Mouse (Mus musculus) CH12.LX (cell line): ENCODE measurements around the gene Ap1m2. TPM values are rescaled to one million over a fixed set of nuclear protein-coding genes. Genes with fewer than 3 reads are reported as not detected.
A peak's percentile ranks its signal among the peaks of the same experiment; 100 is the strongest.

Experiments used
- DNase-seq: peaks from one replicate; pipeline ENCODE4 v3.0.0-alpha.2; 2013; ENCODE audit errors: extremely low read depth
- H3K27ac ChIP-seq: 2 replicates; pipeline ENCODE4 v1.5.1; 2012; ENCODE audit warnings: low read depth, mild to moderate bottlenecking, control low read depth, moderate library complexity; ENCODE audit not compliant: insufficient read depth
- H3K27me3 ChIP-seq: replicated peaks from 2 replicates; pipeline ENCODE3; 2012; ENCODE audit warnings: inconsistent platforms
- H3K36me3 ChIP-seq, 2 experiments: replicated peaks in 1 of 2; 2 replicates each; pipeline versions ENCODE3 to v1.6.1; 2012; ENCODE audit warnings: inconsistent platforms in 1 of 2, low read length in 1 of 2, mild to moderate bottlenecking in 1 of 2, mixed read lengths in 1 of 2, moderate library complexity in 1 of 2; ENCODE audit not compliant: control insufficient read depth in 1 of 2, insufficient read depth in 1 of 2
- H3K4me1 ChIP-seq, 2 experiments: 2 replicates each; pipeline ENCODE4 v1.6.1; 2012; ENCODE audit warnings: inconsistent platforms in 1 of 2, moderate library complexity in 1 of 2; ENCODE audit not compliant: insufficient read depth in 2 of 2, control insufficient read depth in 1 of 2
- H3K4me2 ChIP-seq: 2 replicates; pipeline ENCODE4 v1.6.1; 2012; ENCODE audit warnings: low read depth, mild to moderate bottlenecking, control low read depth; ENCODE audit not compliant: poor library complexity, insufficient read depth, severe bottlenecking
- H3K4me3 ChIP-seq, 3 experiments: fragments of 150-350 bp in 1 of 3; sonication (generic) in 1 of 3; replicated peaks in 1 of 3; 2 replicates each; pipeline versions ENCODE3 to v1.5.1; 2011 to 2012; ENCODE audit warnings: low read depth in 2 of 3, low read length in 2 of 3, mild to moderate bottlenecking in 2 of 3, moderate library complexity in 2 of 3, control low read depth in 1 of 3, improper control_type of control experiment in 1 of 3, inconsistent platforms in 1 of 3, mixed read lengths in 1 of 3; ENCODE audit not compliant: poor library complexity in 1 of 3
- H3K79me2 ChIP-seq: replicated peaks from 2 replicates; pipeline ENCODE4 v1.6.1; 2012; ENCODE audit warnings: mild to moderate bottlenecking, moderate library complexity; ENCODE audit not compliant: control insufficient read depth, poor library complexity, insufficient read depth, severe bottlenecking; ENCODE audit errors: extremely low read depth
- H3K9ac ChIP-seq: 2 replicates; pipeline ENCODE4 v1.6.1; 2012; ENCODE audit warnings: low read depth, mild to moderate bottlenecking, control low read depth, moderate library complexity; ENCODE audit not compliant: insufficient read depth
- H3K9me3 ChIP-seq: replicated peaks from 2 replicates; pipeline ENCODE3; 2012; ENCODE audit warnings: low read length, inconsistent platforms, mixed read lengths
- BHLHE40 ChIP-seq: IDR thresholded peaks from 2 replicates; pipeline ENCODE4 v1.6.1; 2011; ENCODE audit warnings: mild to moderate bottlenecking, low read depth, low read length, improper control_type of control experiment
- CHD1 ChIP-seq: IDR thresholded peaks from 2 replicates; pipeline ENCODE4 v1.6.1; 2012; ENCODE audit warnings: low read depth, low read length, improper control_type of control experiment, inconsistent platforms
- E2F4 ChIP-seq: IDR thresholded peaks from 2 replicates; pipeline ENCODE4 v1.6.1; 2011; ENCODE audit warnings: low read depth, low read length, improper control_type of control experiment; ENCODE audit not compliant: insufficient replicate concordance
- GABPA ChIP-seq: IDR thresholded peaks from 2 replicates; pipeline ENCODE4 v1.6.1; 2012; ENCODE audit warnings: low read depth, low read length, improper control_type of control experiment, inconsistent platforms; ENCODE audit not compliant: insufficient replicate concordance
- IRF4 ChIP-seq: IDR thresholded peaks from 2 replicates; pipeline ENCODE4 v1.6.1; 2014; ENCODE audit warnings: low read depth, mild to moderate bottlenecking, inconsistent platforms, low read length, improper control_type of control experiment
- JUN ChIP-seq: IDR thresholded peaks from 2 replicates; pipeline ENCODE4 v1.6.1; 2011; ENCODE audit warnings: low read depth, mild to moderate bottlenecking, low read length, improper control_type of control experiment, moderate library complexity; ENCODE audit not compliant: insufficient read depth
- KAT2A ChIP-seq: IDR thresholded peaks from 2 replicates; pipeline ENCODE4 v1.6.1; 2012; ENCODE audit warnings: low read length, improper control_type of control experiment, inconsistent platforms; ENCODE audit not compliant: insufficient replicate concordance
- MAFK ChIP-seq: IDR thresholded peaks from 2 replicates; pipeline ENCODE4 v1.6.1; 2011; ENCODE audit warnings: low read length, improper control_type of control experiment; ENCODE audit not compliant: insufficient replicate concordance
- MEF2A ChIP-seq: IDR thresholded peaks from 2 replicates; pipeline ENCODE4 v1.6.1; 2014; ENCODE audit warnings: low read depth, mild to moderate bottlenecking, inconsistent platforms, low read length, improper control_type of control experiment, borderline replicate concordance
- MYC ChIP-seq: IDR thresholded peaks from 2 replicates; pipeline ENCODE4 v1.6.1; 2011; ENCODE audit warnings: low read depth, mild to moderate bottlenecking, improper control_type of control experiment, low read length
- NELFE ChIP-seq: IDR thresholded peaks from 2 replicates; pipeline ENCODE4 v1.6.1; 2011; ENCODE audit warnings: low read depth, low read length, improper control_type of control experiment
- POLR2AphosphoS2 ChIP-seq: IDR thresholded peaks from 2 replicates; pipeline ENCODE4 v1.6.1; 2011; ENCODE audit warnings: low read depth, low read length, improper control_type of control experiment
- RAD21 ChIP-seq: IDR thresholded peaks from 2 replicates; pipeline ENCODE4 v1.6.1; 2011; ENCODE audit warnings: low read depth, mild to moderate bottlenecking, low read length, improper control_type of control experiment, moderate library complexity
- RCOR1 ChIP-seq: conservative IDR thresholded peaks from 2 replicates; pipeline ENCODE4 v1.6.1; 2012; ENCODE audit warnings: low read depth, mild to moderate bottlenecking, inconsistent platforms, low read length, improper control_type of control experiment
- SMC3 ChIP-seq: IDR thresholded peaks from 2 replicates; pipeline ENCODE4 v1.6.1; 2011; ENCODE audit warnings: low read depth, low read length, improper control_type of control experiment
- TCF12 ChIP-seq: IDR thresholded peaks from 2 replicates; pipeline ENCODE4 v1.6.1; 2014; ENCODE audit warnings: low read depth, mild to moderate bottlenecking, inconsistent platforms, low read length, improper control_type of control experiment
- USF1 ChIP-seq: IDR thresholded peaks from 2 replicates; pipeline ENCODE4 v1.6.1; 2014; ENCODE audit warnings: low read depth, mild to moderate bottlenecking, inconsistent platforms, low read length, improper control_type of control experiment
- dilution Hi-C: fragments of 300-500 bp; cut with MboI; formaldehyde crosslinking; loops from 2 replicates; pipeline ENCODE4 v1.14.3; 2020; ENCODE audit warnings: low sequenced_read_pairs; ENCODE audit not compliant: extremely low pct_unique_long_range_greater_than_20kb, extremely low pct_ligation_motif_present
- in situ Hi-C: fragments of 300-500 bp; cut with MboI; formaldehyde crosslinking; loops from 3 replicates; pipeline ENCODE4 v1.14.3; 2019; ENCODE audit warnings: low sequenced_read_pairs, low pct_ligation_motif_present, low pct_unique_long_range_greater_than_20kb, mixed read lengths
- polyA plus RNA-seq: library from polyadenylated mRNA; unstranded; fragments of >175 nt; gene quantifications from 2 replicates; pipeline ENCODE4 v1.2.1, GENCODE M21; 2012; ENCODE audit warnings: low read depth; ENCODE audit not compliant: insufficient read length
- total RNA-seq, 2 experiments: library from RNA; depleted of rRNA; stranded (reverse); fragments of 300-350 nt in 1 of 2; fragments of >200 nt in 1 of 2; gene quantifications; 2 replicates each; pipeline ENCODE4 v1.2.3; 2012 to 2014

The Ap1m2 gene
- total and polyA plus RNA-seq, 3 experiments, result 0.51 to 2.6 (median 0.51) TPM

DNA sequence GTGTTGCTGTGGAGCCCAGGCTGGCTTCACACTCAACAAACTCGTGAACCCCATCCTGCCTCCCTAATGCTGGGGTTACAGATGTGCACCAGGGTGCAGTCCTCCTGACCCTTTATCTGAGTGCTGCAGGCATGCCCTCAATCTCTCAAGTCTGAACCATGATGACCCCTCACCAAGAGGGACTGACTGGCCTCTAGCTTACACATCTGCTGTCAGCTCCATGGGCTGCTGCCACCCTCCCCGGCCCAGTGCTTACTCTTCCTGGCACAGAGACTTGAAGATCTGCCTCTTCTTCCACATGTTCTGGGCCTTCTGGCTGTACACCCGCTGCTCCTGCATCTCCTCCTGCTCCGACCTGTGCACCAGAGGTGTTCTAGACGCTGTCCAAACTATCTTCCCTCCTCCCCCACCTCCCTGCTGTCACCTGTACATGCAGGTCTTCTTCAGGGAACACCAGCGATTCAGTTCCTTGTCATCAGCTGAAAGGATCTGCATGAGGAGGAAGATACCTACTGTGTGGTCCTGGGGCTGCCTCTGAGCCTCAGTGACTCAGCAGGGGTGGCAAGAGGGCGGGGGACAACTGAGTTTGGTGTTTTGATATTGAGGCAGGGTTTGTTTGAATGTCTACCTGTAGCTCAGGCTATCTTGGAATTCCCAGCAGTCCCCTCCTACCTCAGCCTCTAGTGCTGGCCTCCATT, 37.0 kb downstream of the Ap1m2 start:
- DNase-seq, result no peak
- no peak overlapping the region for H3K4me3 ChIP-seq
- no peaks in the 10 kb centered on the region for H3K4me1 ChIP-seq
- no peaks in the 10 kb centered on the region for H3K27me3 ChIP-seq
- in situ Hi-C loops, result loop anchor here (5.0 kb wide), 1 partner anchor 48 kb away; no protein-coding TSS in a partner anchor
- no peaks in the 10 kb centered on the region for H3K9me3 ChIP-seq
- peaks cover 90 to 99% of the 10 kb centered on the region in 2 experiments for H3K36me3 ChIP-seq
- no peak overlapping the region for H3K9ac ChIP-seq
- no peak overlapping the region for H3K27ac ChIP-seq
- TF ChIP-seq BHLHE40, result no peak
- TF ChIP-seq JUN, result no peak
- TF ChIP-seq MYC, result no peak
- no peak for TF ChIP-seq RAD21
- no peak for TF ChIP-seq MAFK
- no peak for TF ChIP-seq USF1
- TF ChIP-seq RCOR1, result no peak
- TF ChIP-seq TCF12, result no peak
- TF ChIP-seq GABPA, result no peak
- TF ChIP-seq KAT2A, result no peak
- TF ChIP-seq SMC3, result no peak
- TF ChIP-seq IRF4, result no peak
- TF ChIP-seq MEF2A, result no peak
- TF ChIP-seq CHD1, result no peak
- no peak for TF ChIP-seq E2F4
- TF ChIP-seq NELFE, result no peak
- H3K79me2 ChIP-seq, result 0 out of 2 replicates have a peak, but pooled peaks cover 3% of the 10 kb centered on the region
- no peak overlapping the region for H3K4me2 ChIP-seq
- dilution Hi-C loops, result no loop called here

DNA sequence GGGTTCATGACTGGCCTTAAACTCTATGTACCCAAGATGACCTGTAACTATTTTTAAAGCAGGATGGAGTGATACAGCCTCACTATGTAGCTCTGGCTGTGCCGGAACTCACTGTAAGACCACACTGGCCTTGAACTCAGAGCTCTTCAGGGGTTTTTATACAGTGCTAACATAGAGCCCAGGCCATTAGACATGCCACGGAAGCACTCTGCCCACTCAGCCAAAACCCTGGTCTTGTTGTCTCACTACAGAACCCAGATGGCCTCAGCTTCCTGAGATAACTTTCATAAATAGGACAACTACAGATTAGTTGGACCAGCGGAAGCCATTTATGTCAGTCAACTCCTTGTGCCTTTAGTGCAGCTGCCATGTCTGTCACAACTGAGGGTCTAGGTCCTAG, 37.8 kb downstream of the Ap1m2 start:
- Histone ChIP-seq H3K4me2 (no peak overlapping the region), H3K27ac (no peak overlapping the region), H3K4me3 (no peak overlapping the region), H3K27me3 (no peaks in the 10 kb centered on the region), H3K9ac (no peak overlapping the region), H3K9me3 (no peaks in the 10 kb centered on the region), H3K36me3 (peaks cover 90 to 97% of the 10 kb centered on the region in 2 experiments), H3K79me2 (0 out of 2 replicates have a peak, but pooled peaks cover 3% of the 10 kb centered on the region), H3K4me1 (no peaks in the 10 kb centered on the region)
- no peak for DNase-seq
- no peak for TF ChIP-seq KAT2A
- 0 out of 2 replicates have a peak, but pooled peaks have one; percentile 5 for TF ChIP-seq POLR2AphosphoS2
- dilution Hi-C loops, result no loop called here
- in situ Hi-C loops, result no loop called here
